Mouse (Mus musculus) G1E (cell line): ENCODE measurements around the gene Mmp27. TPM values are rescaled to one million over a fixed set of nuclear protein-coding genes. Genes with fewer than 3 reads are reported as not detected.

Source experiments
- ATAC-seq: 2 replicates; pipeline ENCODE4 v1.8.0; 2016; ENCODE audit warnings: mild to moderate bottlenecking; ENCODE audit not compliant: insufficient number of reproducible peaks, poor library complexity, low FRiP score, severe bottlenecking; ENCODE audit errors: extremely low read depth
- DNase-seq: peaks from one replicate; pipeline ENCODE4 v3.0.0; 2012; ENCODE audit warnings: low spot score
- H3K27me3 ChIP-seq: 2 replicates; pipeline ENCODE4 v1.6.1; 2012; ENCODE audit warnings: mild to moderate bottlenecking, low read length, inconsistent platforms; ENCODE audit not compliant: insufficient read depth
- H3K36me3 ChIP-seq: replicated peaks from 2 replicates; pipeline ENCODE3; 2012; ENCODE audit warnings: mild to moderate bottlenecking, inconsistent platforms
- H3K4me1 ChIP-seq: 2 replicates; pipeline ENCODE4 v1.6.1; 2012; ENCODE audit warnings: low read depth, low read length, inconsistent platforms, mixed read lengths; ENCODE audit not compliant: insufficient read depth
- H3K4me3 ChIP-seq: 2 replicates; pipeline ENCODE4 v1.5.1; 2012; ENCODE audit warnings: low read depth, mild to moderate bottlenecking, inconsistent platforms, low read length, moderate library complexity, mixed read lengths
- H3K9me3 ChIP-seq: replicated peaks from 2 replicates; pipeline ENCODE4 v1.6.1; 2012; ENCODE audit warnings: inconsistent platforms
- CTCF ChIP-seq: IDR thresholded peaks from 2 replicates; pipeline ENCODE4 v1.5.1; 2012; ENCODE audit warnings: low read depth, low read length, inconsistent platforms, mixed read lengths
- GATA1 ChIP-seq: IDR thresholded peaks from 2 replicates; pipeline ENCODE4 v1.6.1; 2012; ENCODE audit warnings: borderline replicate concordance, low read length, inconsistent platforms, mixed read lengths
- GATA2 ChIP-seq: IDR thresholded peaks from 2 replicates; pipeline ENCODE4 v1.6.1; 2012; ENCODE audit warnings: low read depth, low read length, inconsistent platforms, borderline replicate concordance
- POLR2AphosphoS5 ChIP-seq: IDR thresholded peaks from 2 replicates; pipeline ENCODE4 v1.6.1; 2012; ENCODE audit warnings: low read depth, low read length, inconsistent platforms; ENCODE audit not compliant: insufficient replicate concordance
- TAL1 ChIP-seq: conservative IDR thresholded peaks from 2 replicates; pipeline ENCODE4 v1.6.1; 2012; ENCODE audit warnings: low read depth, low read length, inconsistent platforms, mixed read lengths
- polyA plus RNA-seq: library from polyadenylated mRNA; stranded (reverse); fragments of >175 nt; gene quantifications from 2 replicates; pipeline ENCODE4 v1.2.3, GENCODE M21; 2012
- total RNA-seq, 2 experiments: library from RNA; stranded (forward) in 1 of 2; stranded (reverse) in 1 of 2; fragments of 200-1000 nt in 1 of 2; fragments of >200 nt in 1 of 2; fragmentation: Nextera tagmentation in 1 of 2; gene quantifications; 2 replicates each; pipeline ENCODE4 v1.2.3; 2014 to 2017

Gene Mmp27
- total RNA-seq (2014; fragmentation: Nextera tagmentation), result 0.68 TPM in 1 of 2 replicates, not detected in the other
- total RNA-seq (2017), result 3.4 and 3.5 TPM in 2 replicates
- polyA plus RNA-seq, result not detected in 2 replicates

DNA sequence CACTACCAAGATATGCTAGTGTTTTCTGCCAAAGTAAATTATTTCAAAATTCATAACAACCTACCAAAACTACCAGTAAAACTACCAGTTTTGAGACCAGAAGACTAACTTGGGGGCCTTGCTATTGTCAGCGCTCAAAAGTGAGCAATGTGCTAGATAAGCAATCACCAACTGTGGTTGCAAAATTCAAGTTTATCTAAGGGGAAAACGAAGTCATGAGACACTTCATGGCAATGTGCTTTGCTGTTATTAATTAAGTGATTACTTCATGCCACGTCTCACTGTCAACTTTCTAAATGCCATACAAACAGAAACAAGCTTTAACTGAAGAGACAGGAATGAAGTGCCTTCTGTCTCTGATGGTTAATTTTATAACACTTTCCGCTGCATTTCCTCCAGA lies at the start of gene Mmp27:
Mmp27 (plus strand) TSS at position 235 of the 400 bp plus-strand sequence.
- no peaks in the 10 kb centered on the region for H3K9me3 ChIP-seq
- TF ChIP-seq CTCF (no peak), GATA2 (no peak), GATA1 (no peak), POLR2AphosphoS5 (no peak), TAL1 (no peak)
- peaks cover 8% of the 10 kb centered on the region for H3K4me1 ChIP-seq
- no peak within 1 kb of the TSS for H3K4me3 ChIP-seq
- H3K36me3 ChIP-seq, result no peaks in the 10 kb centered on the region
- ATAC-seq (peak; percentile 18; the same call in 1 of the 2 replicates), DNase-seq (no peak)
- H3K27me3 ChIP-seq, result no peaks in the 10 kb centered on the region

- Histone ChIP-seq H3K9me3 (no peaks in the 10 kb centered on the region), H3K4me1 (no peaks in the 10 kb centered on the region; the same call in 1 of the 2 replicates), H3K27me3 (no peaks in the 10 kb centered on the region), H3K36me3 (no peaks in the 10 kb centered on the region), H3K4me3 (no peak overlapping the region)
- no peak for ATAC-seq
- DNase-seq, result no peak
- TF ChIP-seq TAL1 (no peak), GATA1 (no peak), CTCF (no peak), POLR2AphosphoS5 (no peak), GATA2 (no peak)
These were observed 44.8 kb upstream of the Mmp27 start for GRCm38 (mm10) chr9:7526255-7526940.

DNA sequence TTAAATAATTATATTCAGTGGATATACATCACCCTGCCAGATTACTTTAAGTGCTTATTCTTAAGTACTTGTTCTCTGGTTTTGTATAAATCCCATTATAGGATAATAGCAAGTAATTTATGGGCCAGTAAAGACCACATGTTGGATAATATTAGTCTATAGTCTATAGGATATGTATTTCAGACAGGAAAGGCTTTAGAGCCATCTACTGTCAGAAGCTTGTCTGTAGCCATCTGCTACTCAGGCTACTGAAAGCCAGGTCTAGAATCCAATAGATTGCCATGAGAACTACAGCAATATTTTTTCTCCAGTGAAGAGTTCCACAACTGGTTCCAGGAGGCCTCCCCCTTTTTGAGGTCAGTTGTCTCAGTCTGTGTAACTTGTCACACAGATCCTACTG lies 28.4 kb upstream of the Mmp27 start:
- H3K4me3 ChIP-seq, result no peak overlapping the region
- H3K36me3 ChIP-seq, result no peaks in the 10 kb centered on the region
- no peak for DNase-seq
- no peak for ATAC-seq
- no peaks in the 10 kb centered on the region for H3K9me3 ChIP-seq
- H3K27me3 ChIP-seq, result no peaks in the 10 kb centered on the region
- no peaks in the 10 kb centered on the region for H3K4me1 ChIP-seq
- TF ChIP-seq GATA1 (no peak), TAL1 (no peak), GATA2 (no peak), CTCF (no peak)

DNA sequence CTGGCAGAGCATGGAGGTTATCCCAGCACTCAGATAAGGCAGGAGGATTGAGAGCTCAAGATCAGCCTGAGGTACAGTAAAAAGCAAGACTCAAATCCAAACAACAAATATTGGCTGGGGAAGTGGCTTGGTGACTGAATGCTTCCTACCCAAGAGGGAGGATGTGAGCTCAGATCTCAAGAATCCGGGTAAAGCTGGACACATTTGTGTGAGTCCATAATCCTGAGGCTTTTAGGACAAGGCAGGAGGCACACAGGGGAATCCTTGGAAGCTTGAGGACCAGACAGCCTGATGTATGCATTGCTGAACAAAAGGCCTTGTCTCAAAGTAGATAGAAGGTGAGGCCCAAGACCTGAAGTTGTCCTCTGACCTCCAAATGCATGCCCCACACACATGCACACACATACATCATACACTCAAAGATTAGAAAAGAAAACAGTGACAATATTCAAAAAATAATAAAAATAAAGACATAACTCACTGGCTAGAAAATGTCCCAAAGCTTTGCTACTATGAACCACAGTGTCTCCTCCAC lies 26.2 kb upstream of the Mmp27 start:
- no peak for DNase-seq
- Histone ChIP-seq H3K9me3 (no peaks in the 10 kb centered on the region), H3K4me3 (no peak overlapping the region), H3K27me3 (0 out of 2 replicates have a peak, but pooled peaks cover 2% of the 10 kb centered on the region), H3K36me3 (no peaks in the 10 kb centered on the region), H3K4me1 (no peaks in the 10 kb centered on the region)
- TF ChIP-seq POLR2AphosphoS5 (no peak), GATA1 (no peak), GATA2 (no peak), CTCF (no peak), TAL1 (no peak)
- no peak for ATAC-seq

DNA sequence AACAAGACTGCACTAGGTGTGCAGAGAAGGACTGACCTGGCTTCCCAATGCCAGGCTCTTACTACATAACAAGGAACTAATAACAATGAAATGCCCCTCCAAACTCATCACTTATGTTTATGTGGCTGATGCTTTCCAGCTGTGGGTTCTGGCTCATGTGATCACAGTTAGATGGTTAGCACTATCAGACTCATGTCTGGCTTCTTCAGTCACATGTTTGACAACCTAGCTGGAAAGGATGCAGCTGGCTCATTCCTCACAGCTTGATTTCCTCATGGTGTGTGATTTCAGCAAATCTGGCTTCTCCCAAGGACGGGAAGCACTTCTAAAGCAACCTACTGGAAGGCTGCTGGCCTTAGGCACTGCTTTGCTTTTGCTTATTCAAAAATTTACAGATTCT lies 25.7 kb upstream of the Mmp27 start:
- Histone ChIP-seq H3K4me3 (no peak overlapping the region), H3K9me3 (no peaks in the 10 kb centered on the region), H3K27me3 (0 out of 2 replicates have a peak, but pooled peaks cover 2% of the 10 kb centered on the region), H3K36me3 (no peaks in the 10 kb centered on the region), H3K4me1 (no peaks in the 10 kb centered on the region)
- DNase-seq, result no peak
- no peak for ATAC-seq
- TF ChIP-seq POLR2AphosphoS5, result no peak
- no peak for TF ChIP-seq GATA2
- no peak for TF ChIP-seq CTCF
- TF ChIP-seq TAL1, result no peak
- TF ChIP-seq GATA1, result no peak

DNA sequence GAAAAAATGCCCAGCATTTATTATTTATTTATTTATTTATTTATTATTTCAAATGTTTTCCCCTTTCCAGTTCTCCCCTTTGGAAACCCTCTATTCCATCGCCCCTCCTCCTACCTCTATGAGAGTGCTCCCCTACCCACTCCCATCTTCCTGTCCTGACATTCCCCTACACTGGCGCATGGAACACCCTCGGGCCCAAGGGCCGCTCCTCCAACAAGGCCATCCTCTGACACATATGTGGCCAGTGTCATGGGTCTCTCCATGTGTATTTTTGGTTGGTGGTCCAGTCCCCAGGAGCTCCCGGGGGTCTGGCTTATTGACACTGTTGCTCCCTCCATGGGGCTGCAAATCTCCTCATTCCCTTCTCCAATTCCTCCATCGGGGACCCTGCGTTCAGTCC lies 25.3 kb upstream of the Mmp27 start:
- Histone ChIP-seq H3K27me3 (0 out of 2 replicates have a peak, but pooled peaks cover 2% of the 10 kb centered on the region), H3K4me3 (no peak overlapping the region), H3K36me3 (no peaks in the 10 kb centered on the region), H3K4me1 (no peaks in the 10 kb centered on the region), H3K9me3 (no peaks in the 10 kb centered on the region)
- DNase-seq (no peak), ATAC-seq (no peak)
- no peak for TF ChIP-seq GATA2
- TF ChIP-seq POLR2AphosphoS5, result no peak
- TF ChIP-seq GATA1, result no peak
- no peak for TF ChIP-seq TAL1
- TF ChIP-seq CTCF, result no peak
